22 mouse cellular contexts compared by ENCODE assay signal in the genomic region with DNA sequence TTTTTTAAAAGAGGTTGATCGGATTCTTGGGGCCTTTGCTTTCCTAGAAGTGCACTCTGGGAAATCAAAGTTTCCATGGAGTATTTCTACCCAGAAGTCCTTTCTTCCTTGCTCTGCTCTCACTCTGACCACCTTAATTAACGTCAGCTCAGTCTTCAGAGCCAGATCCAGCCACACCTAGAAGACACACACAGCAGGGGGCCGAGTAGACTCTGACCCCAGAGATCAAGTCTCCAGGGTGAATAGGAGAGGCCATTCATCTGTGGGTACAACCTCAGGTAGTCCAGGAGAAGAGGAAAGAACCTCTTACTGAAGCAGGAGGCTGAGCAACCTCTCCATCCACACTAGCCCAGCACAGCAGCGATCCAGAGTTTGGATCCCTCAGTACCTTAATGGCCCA. TPM values are rescaled to one million over a fixed set of nuclear protein-coding genes. Genes with fewer than 3 reads are reported as not detected.
A peak's percentile ranks its signal among the peaks of the same experiment; 100 is the strongest.
DNase-seq lines count a peak whose midpoint lies in the region; ATAC-seq and TF ChIP-seq lines count a peak whose summit lies in the region.
"Had no signal": no experiment of that assay in that cellular context is flagged by ENCODE, and none has a peak within 500 bp of the region (broad histone marks: within the 10 kb centered on the region; RNA-seq: fewer than 3 reads in every experiment).

No protein-coding gene starts in this region.

- no peak overlapping the region for H3K9ac ChIP-seq in intestine, embryonic 15.5 days
- no peak overlapping the region for H3K9ac ChIP-seq in stomach, embryonic 16.5 days (ENCODE audit: low read length)
- H3K9ac ChIP-seq in hindbrain, postnatal 0 days (replicated peaks; ENCODE audit: low read length): no peak overlapping the region
- H3K9ac ChIP-seq: embryonic facial prominence, embryonic 15.5 days; heart, embryonic 15.5 days; hindbrain, embryonic 14.5 days had no signal

- no peak overlapping the region for H3K4me3 ChIP-seq in intestine, embryonic 15.5 days (replicated peaks)
- no peak overlapping the region for H3K4me3 ChIP-seq in stomach, embryonic 16.5 days (replicated peaks; ENCODE audit: low read length)
- H3K4me3 ChIP-seq in hindbrain, postnatal 0 days (ENCODE audit: low read length): no peak overlapping the region
- H3K4me3 ChIP-seq: embryonic facial prominence, embryonic 15.5 days; erythroblast, embryonic 14.5 days; forebrain, embryonic 10.5 days; heart, embryonic 10.5 days; heart, embryonic 15.5 days; hindbrain, embryonic 10.5 days had no signal

- H3K4me2 ChIP-seq in intestine, embryonic 15.5 days (replicated peaks): no peak overlapping the region
- no peak overlapping the region for H3K4me2 ChIP-seq in stomach, embryonic 16.5 days (ENCODE audit: low read depth, low read length)
- no peak overlapping the region for H3K4me2 ChIP-seq in hindbrain, postnatal 0 days (ENCODE audit: low read depth, low read length)
- H3K4me2 ChIP-seq: embryonic facial prominence, embryonic 15.5 days; heart, embryonic 15.5 days; hindbrain, embryonic 14.5 days had no signal

- TF ChIP-seq CTCF in hindbrain, postnatal 0 days (IDR thresholded peaks at IDR 0.05; ENCODE audit: low read depth): no peak

- H3K36me3 ChIP-seq in intestine, embryonic 15.5 days: no peaks in the 10 kb centered on the region
- no peaks in the 10 kb centered on the region for H3K36me3 ChIP-seq in stomach, embryonic 16.5 days (ENCODE audit: control insufficient read depth, insufficient read depth, low read length)
- H3K36me3 ChIP-seq in hindbrain, postnatal 0 days (ENCODE audit: insufficient read depth, low read length): no peaks in the 10 kb centered on the region
- H3K36me3 ChIP-seq: embryonic facial prominence, embryonic 15.5 days; forebrain, embryonic 10.5 days; G1E; heart, embryonic 10.5 days; heart, embryonic 15.5 days; hindbrain, embryonic 10.5 days had no signal

- no peak overlapping the region for H3K27ac ChIP-seq in intestine, embryonic 15.5 days
- no peak overlapping the region for H3K27ac ChIP-seq in stomach, embryonic 16.5 days (ENCODE audit: low read length)
- H3K27ac ChIP-seq in hindbrain, postnatal 0 days: no peak overlapping the region
- H3K27ac ChIP-seq: embryonic facial prominence, embryonic 15.5 days; forebrain, embryonic 10.5 days; heart, embryonic 10.5 days; heart, embryonic 15.5 days; hindbrain, embryonic 14.5 days had no signal

- H3K9me3 ChIP-seq in intestine, embryonic 15.5 days: no peaks in the 10 kb centered on the region
- no peaks in the 10 kb centered on the region for H3K9me3 ChIP-seq in stomach, embryonic 16.5 days (replicated peaks; ENCODE audit: control insufficient read depth, low read length)
- no peaks in the 10 kb centered on the region for H3K9me3 ChIP-seq in hindbrain, postnatal 0 days (ENCODE audit: low read length)
- H3K9me3 ChIP-seq: embryonic facial prominence, embryonic 15.5 days; forebrain, embryonic 10.5 days; heart, embryonic 10.5 days; heart, embryonic 15.5 days; hindbrain, embryonic 10.5 days had no signal

- H3K27me3 ChIP-seq in intestine, embryonic 15.5 days (replicated peaks): no peaks in the 10 kb centered on the region
- no peaks in the 10 kb centered on the region for H3K27me3 ChIP-seq in stomach, embryonic 16.5 days (ENCODE audit: control insufficient read depth, insufficient read depth, low read length)
- H3K27me3 ChIP-seq in hindbrain, postnatal 0 days (ENCODE audit: insufficient read depth, low read length): no peaks in the 10 kb centered on the region
- H3K27me3 ChIP-seq: embryonic facial prominence, embryonic 15.5 days; heart, embryonic 15.5 days had no signal

- ATAC-seq in intestine, embryonic 15.5 days: peak; percentile 79
- ATAC-seq in stomach, embryonic 16.5 days (ENCODE audit: insufficient read depth, low FRiP score): 0 out of 2 replicates have a peak, but pooled peaks have one; percentile 29
- no peak for ATAC-seq in hindbrain, postnatal 0 days
- ATAC-seq: forebrain, embryonic 14.5 days had no signal

- DNase-seq in kidney, adult 9 months: peak; percentile 67
- no peak for DNase-seq in kidney, postnatal 4 days
- no peak for DNase-seq in hindbrain, postnatal 0 days (ENCODE audit: low spot score)
- no peak for DNase-seq in thymus, postnatal 36 days
- DNase-seq: adrenal gland, postnatal 10 days; cerebellum, adult 11 months; cerebellum, adult 8-10 months; cerebellum, postnatal 14 days; embryo, embryonic 11 days; gastrocnemius, postnatal 36 days; heart, adult 18-20 months had no signal

- WGBS in intestine, embryonic 15.5 days: 68% methylated on average over 4 of the region's 4 CpGs
- WGBS in stomach, embryonic 16.5 days: 49% methylated on average over 4 of the region's 4 CpGs
- 67% methylated on average over 4 of the region's 4 CpGs for WGBS in hindbrain, postnatal 0 days

- no peaks in the 10 kb centered on the region for H3K4me1 ChIP-seq in intestine, embryonic 15.5 days (replicated peaks)
- no peaks in the 10 kb centered on the region; the same call in 1 of the 2 replicates for H3K4me1 ChIP-seq in stomach, embryonic 16.5 days (ENCODE audit: control insufficient read depth, insufficient read depth, low read length)
- H3K4me1 ChIP-seq in hindbrain, postnatal 0 days (ENCODE audit: insufficient read depth, low read length): no peaks in the 10 kb centered on the region

RNA-seq across cellular contexts. Expression of gene Nuak1, which starts 11.5 kb away (rescaled TPM):
- 0.92 and 0.97 TPM in 2 replicates for polyA plus RNA-seq in intestine, embryonic 15.5 days (2015; fragmentation: Nextera tagmentation; extraction: Ambion mirVana)
- 0.76 and 1.1 TPM in 2 replicates for polyA plus RNA-seq in stomach, embryonic 16.5 days (2015; fragmentation: Nextera tagmentation; extraction: Ambion mirVana)
- total RNA-seq in hindbrain, postnatal 0 days (2014; rRNA removed): 22.7 and 23.3 TPM in 2 replicates
- 3.0 and 3.1 TPM in 2 replicates for polyA plus RNA-seq in hindbrain, postnatal 0 days (2015; fragmentation: Nextera tagmentation; extraction: Ambion mirVana)
- polyA plus RNA-seq: G1E had no signal
